Mouse (Mus musculus) MEL (cell line): ENCODE results near the gene Ambra1. TPM values are rescaled to one million over a fixed set of nuclear protein-coding genes. Genes with fewer than 3 reads are reported as not detected.

Experiments
- DNase-seq: peaks from one replicate; pipeline ENCODE4 v3.0.0; 2011; ENCODE audit warnings: low read depth, low spot score
- H3K27ac ChIP-seq: 2 replicates; pipeline ENCODE4 v1.5.1; 2012; ENCODE audit warnings: low read depth, mild to moderate bottlenecking, control low read depth, low read length, moderate library complexity; ENCODE audit not compliant: control insufficient read depth
- H3K27me3 ChIP-seq, 2 experiments: fragments of 150-350 bp in 1 of 2; sonication (generic) in 1 of 2; 2 replicates each; pipeline ENCODE4 v1.6.1; 2012; ENCODE audit warnings: low read length in 2 of 2, mild to moderate bottlenecking in 2 of 2, improper control_type of control experiment in 1 of 2, moderate library complexity in 1 of 2; ENCODE audit not compliant: insufficient read depth in 2 of 2, control insufficient read depth in 1 of 2
- H3K36me3 ChIP-seq, 2 experiments: 2 replicates each; pipeline ENCODE4 v1.6.1; 2012 to 2014; ENCODE audit warnings: low read length in 2 of 2, improper control_type of control experiment in 1 of 2, inconsistent platforms in 1 of 2, mild to moderate bottlenecking in 1 of 2; ENCODE audit not compliant: insufficient read depth in 2 of 2, control insufficient read depth in 1 of 2
- H3K4me1 ChIP-seq, 2 experiments: fragments of 150-350 bp in 1 of 2; sonication (generic) in 1 of 2; 2 replicates each; pipeline ENCODE4 v1.6.1; 2012; ENCODE audit warnings: low read length in 2 of 2, improper control_type of control experiment in 1 of 2, mild to moderate bottlenecking in 1 of 2; ENCODE audit not compliant: insufficient read depth in 2 of 2, control insufficient read depth in 1 of 2
- H3K4me3 ChIP-seq, 2 experiments: fragments of 150-350 bp in 1 of 2; sonication (generic) in 1 of 2; 2 replicates each; pipeline ENCODE4 v1.5.1; 2012; ENCODE audit warnings: low read depth in 2 of 2, low read length in 2 of 2, mild to moderate bottlenecking in 2 of 2, moderate library complexity in 2 of 2, control low read depth in 1 of 2, improper control_type of control experiment in 1 of 2; ENCODE audit not compliant: control insufficient read depth in 1 of 2, insufficient read depth in 1 of 2
- H3K79me2 ChIP-seq: 2 replicates; pipeline ENCODE4 v1.6.1; 2012; ENCODE audit warnings: mild to moderate bottlenecking, low read length, moderate library complexity; ENCODE audit not compliant: control insufficient read depth, poor library complexity, insufficient read depth
- H3K9ac ChIP-seq: 2 replicates; pipeline ENCODE4 v1.6.1; 2012; ENCODE audit warnings: low read depth, mild to moderate bottlenecking, control low read depth, low read length, moderate library complexity; ENCODE audit not compliant: control insufficient read depth, poor library complexity, severe bottlenecking
- H3K9me3 ChIP-seq: fragments of 150-350 bp; sonication (generic); replicated peaks from 2 replicates; pipeline ENCODE4 v1.6.1; 2012; ENCODE audit warnings: mild to moderate bottlenecking, low read length, improper control_type of control experiment, moderate library complexity; ENCODE audit not compliant: insufficient read depth
- BHLHE40 ChIP-seq: IDR thresholded peaks from 2 replicates; pipeline ENCODE4 v1.6.1; 2012; ENCODE audit warnings: low read depth, mild to moderate bottlenecking, inconsistent platforms, low read length, improper control_type of control experiment, borderline replicate concordance
- CHD1 ChIP-seq: IDR thresholded peaks from 2 replicates; pipeline ENCODE4 v1.6.1; 2012; ENCODE audit warnings: low read depth, mild to moderate bottlenecking, inconsistent platforms, low read length, improper control_type of control experiment
- CTCF ChIP-seq, 3 experiments: IDR thresholded peaks in 2 of 3; conservative IDR thresholded peaks in 1 of 3; 2 replicates each; pipeline ENCODE4 v1.5.1; 2011 to 2012; ENCODE audit warnings: low read length in 3 of 3, low read depth in 2 of 3, mild to moderate bottlenecking in 2 of 3, improper control_type of control experiment in 1 of 3, inconsistent platforms in 1 of 3, mixed read lengths in 1 of 3, moderate library complexity in 1 of 3; ENCODE audit not compliant: control insufficient read depth in 1 of 3, insufficient read depth in 1 of 3, poor library complexity in 1 of 3, severe bottlenecking in 1 of 3
- GABPA ChIP-seq: IDR thresholded peaks from 2 replicates; pipeline ENCODE4 v1.6.1; 2012; ENCODE audit warnings: low read depth, mild to moderate bottlenecking, inconsistent platforms, low read length, improper control_type of control experiment, moderate library complexity
- HCFC1 ChIP-seq: IDR thresholded peaks from 2 replicates; pipeline ENCODE4 v1.6.1; 2012; ENCODE audit warnings: low read depth, mild to moderate bottlenecking, inconsistent platforms, low read length, improper control_type of control experiment, moderate library complexity
- JUND ChIP-seq: IDR thresholded peaks from 2 replicates; pipeline ENCODE4 v1.6.1; 2011; ENCODE audit warnings: low read depth, mild to moderate bottlenecking, improper control_type of control experiment, low read length
- MAFK ChIP-seq: IDR thresholded peaks from 2 replicates; pipeline ENCODE4 v1.6.1; 2011; ENCODE audit warnings: low read depth, mild to moderate bottlenecking, low read length, improper control_type of control experiment, borderline replicate concordance
- MXI1 ChIP-seq: IDR thresholded peaks from 2 replicates; pipeline ENCODE4 v1.6.1; 2011; ENCODE audit warnings: mild to moderate bottlenecking, low read depth, low read length, improper control_type of control experiment
- MYB ChIP-seq: IDR thresholded peaks from 2 replicates; pipeline ENCODE4 v1.6.1; 2011; ENCODE audit warnings: mild to moderate bottlenecking, low read depth, low read length, improper control_type of control experiment
- MYC ChIP-seq: IDR thresholded peaks from 2 replicates; pipeline ENCODE4 v1.6.1; 2011; ENCODE audit warnings: low read depth, mild to moderate bottlenecking, low read length, improper control_type of control experiment, moderate library complexity
- NELFE ChIP-seq: IDR thresholded peaks from 2 replicates; pipeline ENCODE4 v1.6.1; 2011; ENCODE audit warnings: low read depth, low read length, improper control_type of control experiment
- NRF1 ChIP-seq: IDR thresholded peaks from 2 replicates; pipeline ENCODE4 v1.6.1; 2014; ENCODE audit warnings: low read depth, mild to moderate bottlenecking, inconsistent platforms, low read length, improper control_type of control experiment, moderate library complexity; ENCODE audit not compliant: poor library complexity, insufficient read depth, severe bottlenecking
- POLR2AphosphoS2 ChIP-seq: IDR thresholded peaks from 2 replicates; pipeline ENCODE4 v1.6.1; 2011; ENCODE audit warnings: low read length, improper control_type of control experiment
- SMC3 ChIP-seq: IDR thresholded peaks from 2 replicates; pipeline ENCODE4 v1.6.1; 2011; ENCODE audit warnings: low read depth, low read length, improper control_type of control experiment
- TAL1 ChIP-seq: IDR thresholded peaks from 2 replicates; pipeline ENCODE4 v1.6.1; 2012; ENCODE audit warnings: mild to moderate bottlenecking, inconsistent platforms, low read length, moderate library complexity, mixed read lengths
- TBP ChIP-seq: IDR thresholded peaks from 2 replicates; pipeline ENCODE4 v1.8.0; 2011; ENCODE audit warnings: low read depth, low read length, improper control_type of control experiment
- TCF12 ChIP-seq: IDR thresholded peaks from 2 replicates; pipeline ENCODE4 v1.6.1; 2014; ENCODE audit warnings: low read depth, mild to moderate bottlenecking, inconsistent platforms, low read length, improper control_type of control experiment, moderate library complexity
- USF2 ChIP-seq, 2 experiments: IDR thresholded peaks; 2 replicates each; pipeline ENCODE4 v1.6.1; 2011 to 2012; ENCODE audit warnings: improper control_type of control experiment in 2 of 2, low read length in 2 of 2, borderline replicate concordance in 1 of 2, inconsistent platforms in 1 of 2, low read depth in 1 of 2, mild to moderate bottlenecking in 1 of 2; ENCODE audit not compliant: insufficient read depth in 1 of 2
- ZC3H11A ChIP-seq: IDR thresholded peaks from 2 replicates; pipeline ENCODE4 v1.6.1; 2012; ENCODE audit warnings: low read depth, mild to moderate bottlenecking, inconsistent platforms, low read length, improper control_type of control experiment
- ZKSCAN1 ChIP-seq: IDR thresholded peaks from 2 replicates; pipeline ENCODE4 v1.6.1; 2012; ENCODE audit warnings: low read depth, mild to moderate bottlenecking, inconsistent platforms, low read length, improper control_type of control experiment, moderate library complexity
- ZNF384 ChIP-seq: IDR thresholded peaks from 2 replicates; pipeline ENCODE4 v1.6.1; 2012; ENCODE audit warnings: low read depth, mild to moderate bottlenecking, inconsistent platforms, low read length, improper control_type of control experiment
- polyA plus RNA-seq, 2 experiments: library from polyadenylated mRNA; stranded (reverse) in 1 of 2; unstranded in 1 of 2; fragments of >175 nt in 1 of 2; fragments of >200 nt in 1 of 2; gene quantifications; 2 replicates each; pipeline versions ENCODE4 v1.2.1 to v1.2.4; 2012; ENCODE audit warnings: low replicate concordance in 2 of 2, low read depth in 1 of 2; ENCODE audit not compliant: insufficient read length in 2 of 2, insufficient read depth in 1 of 2, missing spikeins in 1 of 2
- total RNA-seq: library from RNA; depleted of rRNA; stranded (reverse); fragments of 300-350 nt; gene quantifications from 2 replicates; pipeline ENCODE4 v1.2.3, GENCODE M21; 2012

Ambra1 gene
- total and polyA plus RNA-seq, 3 experiments, result 14.6 to 24.7 TPM; not detected in 1

DNA sequence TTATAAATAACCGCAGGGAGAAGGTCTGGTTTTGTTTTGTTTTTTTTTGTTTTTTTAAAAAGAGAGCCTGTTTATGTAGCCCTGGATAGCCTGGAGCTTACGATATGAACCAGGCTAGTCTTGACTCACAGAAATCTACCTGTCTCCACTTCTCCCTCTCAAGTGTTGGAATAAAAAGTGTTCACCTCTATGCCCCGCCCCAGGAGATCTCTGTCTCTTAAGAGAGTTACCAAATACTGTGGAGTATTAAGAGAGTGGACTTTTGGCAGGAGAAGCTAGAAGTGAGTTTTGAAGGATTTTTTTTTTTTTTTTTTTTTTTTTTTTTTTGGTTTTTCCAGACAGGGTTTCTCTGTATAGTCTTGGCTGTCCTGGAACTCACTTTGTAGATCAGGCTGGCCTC, 65.2 kb downstream of the Ambra1 start:
- Histone ChIP-seq H3K36me3 (no peaks in the 10 kb centered on the region; a peak in 1 of 4 replicates), H3K4me1 (no peaks in the 10 kb centered on the region), H3K9me3 (no peaks in the 10 kb centered on the region), H3K4me3 (no peak overlapping the region), H3K27ac (no peak overlapping the region), H3K27me3 (no peaks in the 10 kb centered on the region), H3K9ac (no peak overlapping the region), H3K79me2 (peaks cover 3% of the 10 kb centered on the region; the same call in 1 of the 2 replicates)
- no peak for DNase-seq
- TF ChIP-seq BHLHE40, result no peak

DNA sequence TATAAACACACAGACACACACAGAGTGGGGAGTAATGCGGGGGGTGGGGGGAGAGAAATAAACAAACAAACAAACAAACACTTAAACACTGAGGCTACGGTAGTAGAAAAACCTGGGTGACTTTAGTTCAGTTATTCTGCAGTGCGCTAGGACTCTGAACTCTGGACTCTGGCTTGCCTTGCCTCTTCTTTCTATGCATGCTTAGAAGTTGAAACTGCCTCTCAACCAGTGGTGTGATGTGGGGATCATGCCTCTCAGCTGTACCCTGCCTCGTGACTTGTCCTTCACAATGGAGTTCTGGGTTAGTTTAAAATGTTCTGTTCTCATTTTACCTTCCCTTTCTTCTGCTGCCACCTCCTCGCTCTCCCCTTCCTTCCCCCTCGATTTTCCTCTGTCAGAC, 81.5 kb downstream of the Ambra1 start:
- Histone ChIP-seq H3K79me2 (no peaks in the 10 kb centered on the region), H3K4me3 (no peak overlapping the region), H3K27me3 (no peaks in the 10 kb centered on the region), H3K9me3 (no peaks in the 10 kb centered on the region), H3K27ac (no peak overlapping the region)
- DNase-seq, result no peak
- TF ChIP-seq SMC3 (no peak), TCF12 (no peak), MXI1 (no peak), POLR2AphosphoS2 (no peak), USF2 (IDR thresholded peaks at IDR 0.05; ENCODE audit: borderline replicate concordance in 1 of 2, insufficient read depth in 1 of 2, low read depth in 1 of 2, low read length in 2 of 2) (no peak), CTCF (IDR thresholded peaks at IDR 0.05 in 2 of 3, conservative IDR thresholded peaks at IDR 0.05 in 1 of 3; ENCODE audit: control insufficient read depth in 1 of 3, insufficient read depth in 1 of 3, low read depth in 2 of 3, low read length in 3 of 3, poor library complexity in 1 of 3, severe bottlenecking in 1 of 3) (no peak), CHD1 (no peak), TAL1 (no peak), NRF1 (no peak), MAFK (no peak), NELFE (no peak), ZKSCAN1 (no peak)
- TF ChIP-seq, all 39 proteins: peak for 0
- peaks cover 6 to 8% of the 10 kb centered on the region in 2 experiments for H3K36me3 ChIP-seq
- H3K9ac ChIP-seq, result no peak overlapping the region
- H3K4me1 ChIP-seq, result peaks cover 0 to 8% of the 10 kb centered on the region in 2 experiments; a peak in 2 of 4 replicates

DNA sequence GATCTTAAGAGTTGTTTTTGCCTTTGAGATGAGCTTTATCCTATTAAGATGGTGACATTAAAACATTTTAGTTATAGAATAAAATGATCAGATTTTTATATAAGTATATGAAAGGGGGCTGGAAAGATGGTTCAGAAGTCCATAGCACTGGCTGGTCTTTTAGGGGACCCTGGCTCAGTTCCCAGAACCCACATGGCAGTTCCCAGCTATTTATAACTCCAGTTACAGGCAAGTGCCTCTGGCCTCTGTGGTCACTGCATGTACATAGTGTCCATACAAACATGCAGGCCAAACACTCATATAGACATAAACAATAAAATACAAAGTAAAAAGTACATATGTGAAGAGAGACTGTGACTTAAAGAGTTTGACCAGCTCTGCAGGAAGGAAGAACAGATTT, 86.8 kb downstream of the Ambra1 start:
- Histone ChIP-seq H3K36me3 (peaks cover 6 to 8% of the 10 kb centered on the region in 2 experiments), H3K27ac (no peak overlapping the region), H3K27me3 (no peaks in the 10 kb centered on the region), H3K9ac (no peak overlapping the region), H3K4me1 (peaks cover 0 to 8% of the 10 kb centered on the region in 2 experiments; a peak in 2 of 4 replicates), H3K4me3 (no peak overlapping the region)
- DNase-seq, result no peak
- TF ChIP-seq SMC3, result no peak
- TF ChIP-seq MYC, result no peak
- TF ChIP-seq ZC3H11A, result no peak
- no peak for TF ChIP-seq HCFC1
- no peak for TF ChIP-seq USF2 (IDR thresholded peaks at IDR 0.05; ENCODE audit: borderline replicate concordance in 1 of 2, insufficient read depth in 1 of 2, low read depth in 1 of 2, low read length in 2 of 2)
- no peak for TF ChIP-seq JUND
- no peak for TF ChIP-seq TBP
- no peak for TF ChIP-seq MAFK
- no peak for TF ChIP-seq GABPA
- no peak for TF ChIP-seq POLR2AphosphoS2
- TF ChIP-seq MXI1, result no peak
- TF ChIP-seq CTCF (IDR thresholded peaks at IDR 0.05 in 2 of 3, conservative IDR thresholded peaks at IDR 0.05 in 1 of 3; ENCODE audit: control insufficient read depth in 1 of 3, insufficient read depth in 1 of 3, low read depth in 2 of 3, low read length in 3 of 3, poor library complexity in 1 of 3, severe bottlenecking in 1 of 3), result no peak
- TF ChIP-seq ZNF384, result no peak
- TF ChIP-seq MYB, result no peak
- TF ChIP-seq, all 39 proteins: peak for 0
- H3K9me3 ChIP-seq, result no peaks in the 10 kb centered on the region
- H3K79me2 ChIP-seq, result no peaks in the 10 kb centered on the region
